Mouse (Mus musculus): ENCODE data around the gene Ush2a. TPM values are rescaled to one million over a fixed set of nuclear protein-coding genes. Genes with fewer than 3 reads are reported as not detected.
A peak's percentile ranks its signal among the peaks of the same experiment; 100 is the strongest.

Gene Ush2a
- total RNA-seq, 2 experiments from 2014 or later, result not detected

DNA sequence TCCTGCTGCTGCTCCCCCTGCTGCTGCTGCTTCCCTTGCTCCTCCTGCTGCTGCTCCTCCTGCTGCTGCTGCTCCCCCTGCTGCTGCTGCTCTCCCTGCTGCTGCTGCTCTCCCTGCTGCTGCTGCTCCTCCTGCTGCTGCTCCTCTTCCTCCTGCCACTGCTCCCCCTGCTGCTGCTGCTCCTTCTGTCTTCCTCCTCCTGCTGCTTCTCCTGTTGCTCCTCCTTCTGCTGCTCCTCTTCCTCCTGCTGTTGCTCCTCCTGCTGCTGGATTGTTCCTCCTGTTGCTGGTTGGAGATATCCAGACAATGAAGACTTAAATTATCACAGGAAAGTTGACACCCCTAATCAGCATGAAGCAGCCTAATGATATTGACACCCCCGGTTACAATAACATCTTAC lies 123.4 kb downstream of the Ush2a start:
- ATAC-seq (replicated peaks; ENCODE audit: low FRiP score, poor library complexity, severe bottlenecking), result no peak

DNA sequence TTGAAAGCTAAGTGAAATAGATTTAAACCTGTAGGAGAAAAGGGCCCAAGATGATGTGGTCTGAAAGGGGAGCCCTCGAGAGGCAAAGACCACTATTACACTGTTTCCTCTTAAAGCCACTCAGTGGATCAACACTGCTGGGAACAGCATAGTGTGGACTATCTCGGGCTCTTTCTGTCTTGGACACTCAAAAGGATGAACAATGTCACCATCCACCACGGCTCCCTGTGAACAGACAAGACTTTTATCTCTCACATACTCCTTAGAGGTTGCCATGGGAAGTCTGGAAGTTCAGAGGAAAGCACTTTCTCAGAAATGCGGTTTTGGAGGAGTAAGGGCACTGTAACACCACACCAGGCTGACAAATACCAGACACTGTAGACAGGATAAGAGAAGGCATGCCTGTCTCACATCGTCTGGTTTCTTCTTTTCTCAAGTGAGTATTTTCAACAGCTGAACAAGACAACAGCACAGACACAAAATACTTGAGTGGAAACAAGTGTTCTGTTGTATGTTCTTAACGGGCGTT lies 124.0 kb downstream of the Ush2a start:
- no peak for ATAC-seq (replicated peaks; ENCODE audit: low FRiP score, poor library complexity, severe bottlenecking)

GRCm38 (mm10) chr1:188387321-188387720 lies 125.5 kb downstream of the Ush2a start:
- no peak for ATAC-seq (replicated peaks; ENCODE audit: low FRiP score, poor library complexity, severe bottlenecking)

DNA sequence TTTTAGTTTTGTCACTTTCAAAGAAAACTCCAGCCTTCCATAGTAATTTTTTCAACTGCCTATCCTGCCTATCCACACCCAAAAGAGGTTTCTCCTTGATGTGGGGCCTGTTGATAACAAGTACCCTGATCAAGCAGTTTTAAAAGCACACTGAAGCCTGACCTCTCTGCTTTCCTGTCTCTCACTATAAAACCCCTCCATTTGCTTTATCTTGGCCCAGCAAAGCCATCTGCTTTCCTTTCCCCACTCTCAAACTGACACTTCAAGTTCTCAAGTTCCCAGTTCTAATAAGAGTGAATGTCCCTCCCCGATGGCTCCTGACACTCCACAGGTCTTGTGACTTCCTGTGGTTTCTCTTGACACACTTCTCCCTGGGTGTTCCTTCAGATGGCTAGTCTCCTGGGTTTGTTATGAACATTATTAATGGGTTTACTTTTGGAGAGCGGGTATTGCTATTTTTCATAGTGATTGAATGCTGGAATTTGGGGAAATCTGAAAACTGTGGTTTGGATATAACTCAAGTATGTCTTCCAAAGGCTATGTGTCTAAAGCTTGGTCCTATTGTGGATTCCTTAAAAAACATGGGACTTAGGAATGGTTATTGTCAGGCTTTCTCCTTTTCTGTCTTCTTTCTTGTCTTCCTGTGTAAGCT lies 126.1 kb downstream of the Ush2a start:
- peak; percentile 64 for ATAC-seq (replicated peaks; ENCODE audit: low FRiP score, poor library complexity, severe bottlenecking)

DNA sequence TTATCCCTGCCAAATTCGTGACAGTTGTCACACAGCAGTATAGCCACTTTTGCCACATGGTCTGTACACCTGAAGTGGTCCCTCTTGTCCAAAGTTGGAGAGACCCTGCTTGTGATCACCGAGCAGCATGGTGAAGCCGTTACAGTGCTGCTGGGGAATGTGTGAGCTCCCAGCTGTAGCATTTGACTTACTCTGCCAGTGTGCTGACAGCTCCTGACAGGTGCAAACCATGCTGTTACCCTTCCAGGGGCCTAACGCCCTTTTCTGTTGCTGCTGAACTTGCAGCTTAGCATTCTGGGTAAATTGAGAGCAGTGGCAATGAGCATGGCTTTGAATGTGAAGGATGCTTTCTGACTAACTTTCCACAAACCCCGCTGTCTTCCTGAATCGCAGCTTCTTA lies 128.3 kb downstream of the Ush2a start:
- no peak for ATAC-seq (replicated peaks; ENCODE audit: low FRiP score, poor library complexity, severe bottlenecking)

DNA sequence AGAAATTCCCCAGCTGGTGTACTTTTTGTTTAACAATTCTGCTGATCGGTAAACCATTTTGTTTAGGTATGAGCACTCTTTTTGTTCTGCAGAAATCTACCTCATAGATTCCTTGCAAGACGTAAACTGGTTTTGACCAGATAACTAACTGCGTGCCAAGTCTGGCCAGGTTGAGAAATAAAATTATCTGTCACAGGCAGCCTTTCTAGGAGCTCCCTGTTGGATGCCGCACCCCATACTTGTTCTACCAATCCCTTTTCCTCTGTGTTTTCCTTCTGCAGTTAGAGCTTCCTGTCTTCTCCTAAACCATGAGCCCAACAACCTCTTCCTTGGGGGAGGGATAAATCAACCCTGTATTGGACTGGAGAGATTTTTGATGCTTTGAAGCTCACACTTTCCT lies 145.4 kb downstream of the Ush2a start:
- ATAC-seq (replicated peaks; ENCODE audit: low FRiP score, poor library complexity, severe bottlenecking), result no peak; the same call in 1 of the 2 replicates

DNA sequence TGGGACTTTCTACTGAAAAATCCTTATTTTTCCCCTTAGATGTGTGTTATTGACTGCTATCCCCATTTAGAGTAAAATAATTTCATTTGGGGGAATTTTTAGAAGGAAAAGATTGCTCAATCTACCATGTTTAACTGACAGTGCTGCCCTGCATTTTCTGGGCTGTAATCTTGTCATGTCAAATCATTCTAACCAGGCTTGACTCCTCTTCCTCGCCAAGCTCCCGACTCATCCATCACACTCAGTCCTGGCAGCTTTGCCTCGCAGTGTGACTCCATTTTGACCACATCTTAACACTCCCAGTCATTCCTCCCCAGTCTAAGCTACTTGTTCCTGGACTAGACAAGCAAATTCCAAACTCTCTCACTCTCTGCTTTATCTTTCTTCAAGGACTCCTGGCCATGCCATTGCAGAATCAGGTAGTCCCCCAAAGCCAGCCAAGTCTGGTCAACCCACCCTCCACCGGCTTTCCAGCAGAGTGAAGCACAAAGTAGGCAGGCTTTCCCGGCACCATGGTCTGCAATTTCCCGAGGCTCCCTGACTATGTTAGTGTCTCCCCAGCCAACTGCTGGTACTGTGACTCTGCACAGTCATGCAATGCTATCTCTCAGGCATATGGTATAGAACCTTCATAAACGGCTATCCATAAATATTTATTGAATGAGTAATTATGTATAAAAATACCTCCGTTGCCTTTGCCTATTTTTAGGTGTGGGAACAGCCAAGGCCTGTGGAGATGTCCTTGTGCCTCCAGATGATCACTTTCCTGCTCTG lies 146.0 kb downstream of the Ush2a start:
- no peak for ATAC-seq (replicated peaks; ENCODE audit: low FRiP score, poor library complexity, severe bottlenecking)

DNA sequence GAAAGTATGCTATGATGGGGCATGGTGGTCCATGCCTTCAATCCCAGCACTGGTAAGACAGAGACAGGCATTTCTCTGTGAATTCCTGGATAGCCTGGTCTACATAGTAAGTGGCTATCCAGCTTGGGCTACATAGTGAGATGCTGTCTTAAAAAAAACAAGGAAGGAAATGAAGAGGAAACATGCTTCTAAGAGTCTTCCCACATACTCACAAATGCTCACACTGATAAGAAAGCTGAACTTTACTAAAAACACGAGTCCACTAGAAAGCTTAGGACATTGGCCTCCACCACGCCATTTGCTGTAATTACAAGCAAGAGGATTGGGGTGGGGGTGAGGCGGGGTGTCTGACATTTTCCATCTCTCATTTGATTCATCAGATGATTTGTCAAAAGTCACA lies 148.7 kb downstream of the Ush2a start:
- ATAC-seq (replicated peaks; ENCODE audit: low FRiP score, poor library complexity, severe bottlenecking), result no peak

DNA sequence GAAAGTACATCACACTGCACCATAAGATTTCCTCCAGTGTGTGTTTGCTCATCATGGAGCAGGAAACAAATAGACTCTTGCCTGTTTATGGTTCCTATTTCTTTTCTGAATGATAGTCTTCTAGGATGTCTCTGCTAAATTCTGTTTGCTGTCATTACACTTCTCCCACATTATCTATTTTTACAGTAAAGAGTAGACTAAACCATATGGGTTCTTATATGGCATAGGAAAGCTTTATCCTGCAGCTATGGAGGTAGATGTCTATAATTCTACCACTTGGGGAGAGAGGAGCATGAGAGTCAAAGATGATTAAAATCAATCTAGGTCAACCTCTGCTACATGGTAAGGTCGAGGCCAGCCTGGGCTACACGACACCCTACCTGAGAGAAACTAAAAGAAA lies 158.7 kb downstream of the Ush2a start:
- ATAC-seq (replicated peaks; ENCODE audit: low FRiP score, poor library complexity, severe bottlenecking), result no peak

- ATAC-seq (replicated peaks; ENCODE audit: low FRiP score, poor library complexity, severe bottlenecking), result no peak
Measured at GRCm38 (mm10) chr1:188428172-188428571, 166.3 kb downstream of the Ush2a start.

DNA sequence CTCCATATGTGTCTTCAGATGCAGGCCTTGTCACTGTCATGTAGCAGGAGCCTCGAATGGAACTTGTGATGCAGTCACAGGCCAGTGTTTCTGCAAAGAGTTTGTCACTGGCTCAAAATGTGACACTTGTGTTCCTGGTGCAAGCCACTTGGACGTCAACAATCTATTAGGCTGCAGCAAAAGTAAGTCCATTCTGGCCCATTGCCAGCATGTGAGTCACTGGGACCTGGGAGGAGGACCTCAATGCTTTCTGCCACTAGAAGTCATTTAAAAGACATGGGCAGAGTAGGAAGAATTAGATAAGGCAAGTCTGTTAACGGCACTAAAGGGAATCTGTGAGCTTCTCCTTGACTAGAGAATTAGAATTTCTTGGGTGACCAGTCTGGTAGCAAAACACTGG lies 168.9 kb downstream of the Ush2a start:
- no peak for ATAC-seq (replicated peaks; ENCODE audit: low FRiP score, poor library complexity, severe bottlenecking)

DNA sequence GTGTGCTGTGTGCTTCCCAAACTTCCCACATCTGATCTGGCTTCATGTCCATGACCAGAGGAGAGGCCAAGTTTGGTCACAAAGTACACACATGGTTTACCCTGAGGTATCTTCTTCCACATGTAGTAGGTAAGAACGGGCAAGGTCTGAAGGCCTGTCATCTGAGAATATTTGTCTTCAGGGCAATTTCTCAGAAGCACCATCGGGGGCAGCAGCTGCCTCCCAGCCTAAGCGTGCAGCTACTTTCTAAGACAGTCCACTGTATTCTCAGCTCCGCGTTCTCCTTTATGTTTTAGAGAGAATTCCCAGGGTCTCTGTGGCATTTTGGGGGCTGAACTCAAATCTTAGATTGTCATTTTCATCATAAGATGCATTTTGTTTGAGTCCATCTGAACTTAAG lies 186.1 kb downstream of the Ush2a start:
- no peak for ATAC-seq (replicated peaks; ENCODE audit: low FRiP score, poor library complexity, severe bottlenecking)

- no peak for ATAC-seq (replicated peaks; ENCODE audit: low FRiP score, poor library complexity, severe bottlenecking)
Measured at GRCm38 (mm10) chr1:188456466-188457175, 194.8 kb downstream of the Ush2a start.

- ATAC-seq (replicated peaks; ENCODE audit: low FRiP score, poor library complexity, severe bottlenecking), result no peak
Measured at GRCm38 (mm10) chr1:188457221-188458008, 195.6 kb downstream of the Ush2a start.

- no peak for ATAC-seq (replicated peaks; ENCODE audit: low FRiP score, poor library complexity, severe bottlenecking)
Measured at GRCm38 (mm10) chr1:188461203-188461602, 199.4 kb downstream of the Ush2a start.

DNA sequence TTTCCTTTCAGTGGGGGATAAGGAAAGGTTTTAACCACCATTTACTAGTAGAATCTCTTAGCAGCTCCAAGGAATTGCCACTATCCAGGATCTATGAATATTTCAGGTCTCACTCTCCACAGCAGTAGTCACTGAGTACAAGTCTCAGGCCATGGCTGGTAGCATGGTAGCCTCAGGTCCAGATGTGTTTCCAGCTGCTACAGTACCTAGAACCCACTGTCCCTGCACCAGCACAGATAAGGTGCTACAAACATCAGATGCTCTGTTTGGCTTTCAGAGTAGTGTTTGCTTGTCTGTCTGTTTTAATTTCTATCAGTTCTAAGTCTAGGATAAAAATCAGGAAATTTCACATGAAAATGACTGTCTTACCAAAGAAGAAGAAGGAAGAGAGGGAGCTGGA lies 202.8 kb downstream of the Ush2a start:
- ATAC-seq (replicated peaks; ENCODE audit: low FRiP score, poor library complexity, severe bottlenecking), result no peak

DNA sequence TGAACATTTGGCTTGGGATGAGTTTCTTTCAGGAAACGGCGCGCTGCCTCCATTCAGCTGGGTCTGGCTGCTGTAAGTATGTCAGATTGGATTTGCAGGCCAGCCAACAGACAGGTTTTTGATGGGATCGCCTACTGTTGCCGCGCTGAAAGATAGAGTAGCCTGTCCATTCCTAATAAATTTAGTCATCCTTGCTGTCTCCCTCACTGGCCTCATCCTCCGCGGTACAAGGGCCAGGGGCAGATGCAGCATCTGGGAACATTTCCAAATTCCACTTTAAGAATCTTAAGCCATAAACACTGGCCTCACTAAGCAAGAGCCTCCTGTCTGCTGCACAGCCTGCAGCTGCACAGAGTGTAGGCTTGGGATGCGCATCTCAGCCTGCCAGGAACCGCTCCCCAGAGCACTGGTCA lies 206.6 kb downstream of the Ush2a start:
- no peak for ATAC-seq (replicated peaks; ENCODE audit: low FRiP score, poor library complexity, severe bottlenecking)

DNA sequence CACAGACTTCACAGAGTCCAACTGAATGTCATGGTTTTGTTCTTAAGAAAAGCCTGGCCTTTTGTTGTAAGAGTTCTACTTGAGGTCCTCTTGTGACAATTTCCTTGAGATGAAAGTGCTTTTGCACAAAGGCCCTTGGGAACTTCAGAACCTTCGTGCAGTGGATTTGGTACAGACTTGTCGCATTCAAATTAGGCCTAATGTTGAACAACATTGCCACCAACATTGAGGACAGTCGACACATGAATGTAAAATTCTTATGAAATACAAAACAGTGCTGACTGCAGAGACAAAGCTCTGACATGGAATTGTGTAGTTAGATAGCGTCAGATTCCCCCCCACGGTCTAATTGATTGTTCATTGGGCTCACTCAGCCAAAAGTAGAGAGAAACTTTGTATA lies 243.1 kb downstream of the Ush2a start:
- no peak for ATAC-seq (replicated peaks; ENCODE audit: low FRiP score, poor library complexity, severe bottlenecking)

DNA sequence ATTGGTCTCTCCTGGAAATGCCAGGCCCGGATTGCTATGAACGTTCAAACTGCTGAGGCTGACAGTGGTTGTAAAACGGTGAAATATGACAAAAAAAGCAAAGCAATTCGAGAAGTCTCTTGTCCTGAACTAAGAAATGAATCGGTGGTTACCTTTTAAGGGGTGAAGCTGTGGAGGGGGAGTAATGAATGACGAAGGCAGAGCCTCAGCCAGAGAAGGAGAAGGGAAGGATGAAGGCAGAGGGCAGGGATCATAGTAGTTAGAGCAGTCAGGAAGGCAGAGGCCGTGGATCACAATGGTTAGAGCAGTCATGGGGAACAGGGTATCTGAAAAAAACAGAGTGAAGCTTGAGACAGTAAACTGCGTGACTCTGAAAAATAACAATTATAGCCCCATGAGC lies 257.0 kb downstream of the Ush2a start:
- no peak for ATAC-seq (replicated peaks; ENCODE audit: low FRiP score, poor library complexity, severe bottlenecking)

GRCm38 (mm10) chr1:188527451-188527850 lies 265.6 kb downstream of the Ush2a start:
- ATAC-seq (replicated peaks; ENCODE audit: low FRiP score, poor library complexity, severe bottlenecking), result no peak
